Mouse (Mus musculus): ENCODE measurements at regions not wholly inside any gene's neighbourhood (a gene's known extent, or its start where the extent isn't known, plus 50 kb on each side); places are given as distances from the start of the nearest gene placed in this dataset.

DNA sequence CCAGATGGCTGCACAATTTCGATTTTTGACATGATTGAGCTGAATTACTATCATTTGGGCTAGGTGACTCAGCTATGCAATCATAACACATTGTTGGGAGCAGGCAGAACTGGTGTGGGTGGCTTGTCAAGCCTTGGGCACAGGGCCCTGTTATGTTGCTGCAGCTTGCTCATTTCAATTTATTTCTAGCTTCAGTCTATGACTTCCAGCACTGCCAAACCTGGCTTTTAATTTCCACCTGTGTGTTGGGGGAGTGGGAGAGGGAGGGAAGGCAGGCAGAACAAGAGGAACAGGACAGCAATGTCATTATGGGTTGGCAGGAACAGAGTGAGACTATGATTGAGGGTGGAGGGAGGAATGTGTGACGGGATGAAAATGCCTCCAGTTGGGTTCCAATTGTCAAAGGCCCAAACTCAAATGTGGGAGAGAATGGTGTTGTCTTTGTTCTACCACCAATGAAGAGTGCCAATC is 102.0 kb upstream of the Agbl1 start:
- intact Hi-C loops (cut with DNase I): no loop called here
- no peak for DNase-seq

DNA sequence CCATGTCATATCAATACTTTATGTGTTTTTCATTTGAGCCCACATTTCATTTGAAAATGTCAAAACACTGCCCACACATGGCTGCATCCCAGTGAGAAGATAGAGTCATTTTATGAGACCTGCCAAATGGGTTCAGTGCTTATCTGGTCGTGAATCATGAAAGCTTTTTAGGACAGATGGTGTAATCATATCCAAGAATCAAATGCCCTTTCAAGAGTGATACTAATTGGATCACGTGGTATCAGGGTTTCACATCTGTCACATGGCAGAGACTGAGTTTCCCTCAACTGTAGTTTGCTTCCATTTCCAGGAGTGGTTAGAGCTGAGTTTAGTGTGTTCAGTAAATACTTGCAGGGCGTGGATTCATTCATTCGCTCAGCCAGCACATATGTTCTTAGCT is 87.2 kb upstream of the Agbl1 start:
- intact Hi-C loops (cut with DNase I): no loop called here
- DNase-seq: no peak

DNA sequence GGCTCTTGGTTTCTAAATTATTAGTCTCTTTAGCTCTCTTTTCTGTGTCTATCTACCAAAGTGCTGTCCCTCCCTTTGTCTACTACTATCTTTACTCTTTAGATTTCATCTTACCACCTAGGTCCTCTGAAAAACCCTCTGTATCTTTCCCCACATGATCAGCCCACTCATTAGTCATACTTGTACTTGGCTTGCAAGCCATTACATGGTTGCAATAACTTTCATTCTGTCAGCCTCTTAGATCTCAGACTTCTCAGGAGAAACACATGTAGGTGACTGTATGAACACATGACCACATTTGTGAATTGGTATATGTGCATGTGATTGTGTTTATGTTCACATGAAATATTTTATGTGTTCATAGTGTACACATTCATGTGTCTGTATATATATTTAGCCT is 83.3 kb upstream of the Agbl1 start:
- intact Hi-C loops (cut with DNase I): no loop called here
- DNase-seq: no peak

DNA sequence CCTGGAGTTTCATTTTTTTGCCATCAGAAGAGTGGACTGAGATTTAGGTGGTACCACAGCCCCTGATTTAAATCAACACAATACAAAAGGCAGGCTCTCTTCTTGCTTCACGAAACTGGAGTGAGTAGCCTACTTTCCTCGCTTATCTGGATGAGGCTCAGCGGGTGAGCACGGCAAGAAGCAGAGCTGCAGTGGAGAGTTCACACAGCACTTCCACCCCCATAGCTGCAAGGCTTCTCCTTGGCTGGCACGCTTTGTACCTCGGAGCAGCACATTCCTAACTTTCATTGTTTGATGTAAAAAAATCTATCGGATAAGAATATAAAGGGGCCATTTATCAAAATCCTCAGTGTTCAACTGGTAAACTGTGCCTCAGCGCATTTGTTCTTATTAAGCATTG is 72.8 kb upstream of the Agbl1 start:
- intact Hi-C loops (cut with DNase I): no loop called here
- no peak for DNase-seq

DNA sequence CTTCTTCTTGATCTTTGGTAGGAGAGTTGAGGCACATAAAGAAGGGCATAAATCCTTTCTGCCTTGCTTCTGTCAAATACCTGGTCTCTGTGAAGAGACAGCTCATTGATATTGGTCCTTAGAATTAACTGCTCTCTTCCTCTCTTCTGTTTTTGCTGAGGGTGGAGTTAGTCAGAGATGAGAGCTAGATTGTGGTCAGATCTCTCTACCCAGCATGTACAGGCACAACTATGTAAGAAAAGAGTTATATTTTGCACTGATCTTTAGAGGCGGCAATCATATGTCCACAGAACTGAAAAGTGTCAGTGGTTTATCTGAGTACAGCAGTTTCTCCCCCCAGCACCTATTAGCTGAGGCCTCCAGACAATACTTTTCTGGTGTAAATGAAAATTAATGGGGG is 65.5 kb upstream of the Agbl1 start:
- DNase-seq: no peak
- intact Hi-C loops (cut with DNase I): no loop called here

DNA sequence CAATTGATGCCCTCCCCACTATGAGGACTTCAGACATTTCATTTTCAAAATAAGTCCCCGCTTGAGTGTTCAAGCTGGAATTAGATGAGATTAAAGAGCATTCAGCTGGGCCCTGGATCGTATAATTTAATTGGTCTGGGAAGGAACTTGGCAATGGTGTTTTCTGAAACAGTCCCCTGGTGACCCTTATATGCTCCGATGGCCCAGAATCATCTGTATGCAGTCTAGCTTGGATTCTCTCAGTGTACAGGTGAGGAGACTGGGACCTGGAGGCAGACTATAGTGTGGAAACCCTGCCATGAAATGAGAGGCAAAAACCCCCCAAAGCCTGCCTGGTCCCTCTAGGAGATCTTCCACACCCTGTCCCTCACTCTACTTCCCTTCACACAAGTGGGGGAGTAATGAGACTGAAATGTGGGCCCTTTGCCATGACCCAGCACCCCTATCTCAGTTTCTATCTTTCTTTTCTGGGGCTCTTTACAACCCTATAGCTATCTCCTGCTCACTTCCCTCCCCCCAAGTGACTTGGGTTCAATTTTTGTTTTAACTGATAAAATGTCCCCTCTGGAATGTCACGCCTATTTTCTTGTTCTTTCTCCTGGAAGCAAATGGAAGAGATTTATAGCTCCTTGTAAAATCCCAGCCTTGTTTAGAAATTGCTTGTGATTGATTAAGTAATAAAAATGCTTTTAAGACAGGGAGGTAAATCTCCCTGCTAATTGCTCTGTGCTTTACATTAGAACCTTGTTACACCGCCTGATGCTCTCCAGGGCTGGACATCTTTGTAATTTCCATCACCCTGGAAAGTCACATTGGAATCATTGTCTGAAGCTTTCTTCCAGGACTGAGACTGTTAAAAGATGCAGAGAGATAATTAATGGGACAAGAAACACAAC is 64.7 kb upstream of the Agbl1 start:
- no peak for DNase-seq
- intact Hi-C loops (cut with DNase I): no loop called here

DNA sequence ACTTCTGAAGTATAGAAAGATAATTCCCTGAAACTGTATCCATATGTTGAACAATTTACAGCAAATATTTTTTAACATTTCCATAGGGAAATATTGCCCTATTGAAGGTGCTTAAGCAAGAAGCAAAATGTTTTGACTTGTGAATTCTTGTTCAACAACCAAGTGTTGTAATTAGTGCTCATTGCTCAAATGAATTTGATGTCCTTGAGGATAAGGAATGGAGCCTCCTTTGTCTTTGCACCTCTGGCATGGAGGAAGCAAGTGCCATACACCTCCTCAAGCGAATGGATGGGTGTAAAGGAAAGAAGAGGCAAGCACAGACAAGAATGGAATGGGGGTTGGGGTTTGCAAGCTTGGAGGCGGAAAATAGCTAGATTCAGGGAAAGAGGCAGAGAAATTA is 59.2 kb upstream of the Agbl1 start:
- DNase-seq: no peak
- intact Hi-C loops (cut with DNase I): no loop called here

DNA sequence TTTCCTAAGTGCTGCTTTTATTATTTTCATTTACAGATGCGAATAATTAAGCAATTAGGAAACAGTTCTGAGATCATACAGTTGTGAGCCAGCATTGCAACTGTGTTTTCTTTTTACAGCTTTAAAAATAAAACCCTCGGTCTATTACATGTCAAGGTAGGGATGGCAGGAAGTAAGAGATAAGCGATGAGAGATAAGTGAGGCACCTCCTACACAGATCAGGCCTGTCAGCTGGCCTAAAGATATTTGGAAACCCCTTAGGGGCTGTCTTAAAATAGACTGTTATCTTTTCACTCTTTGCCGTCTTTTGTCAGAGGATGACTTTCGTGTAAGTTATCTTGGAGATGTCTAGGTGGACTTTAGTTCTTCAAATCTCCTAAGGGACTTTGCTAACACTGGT is 53.5 kb upstream of the Agbl1 start:
- no peak for DNase-seq
- intact Hi-C loops (cut with DNase I): no loop called here

DNA sequence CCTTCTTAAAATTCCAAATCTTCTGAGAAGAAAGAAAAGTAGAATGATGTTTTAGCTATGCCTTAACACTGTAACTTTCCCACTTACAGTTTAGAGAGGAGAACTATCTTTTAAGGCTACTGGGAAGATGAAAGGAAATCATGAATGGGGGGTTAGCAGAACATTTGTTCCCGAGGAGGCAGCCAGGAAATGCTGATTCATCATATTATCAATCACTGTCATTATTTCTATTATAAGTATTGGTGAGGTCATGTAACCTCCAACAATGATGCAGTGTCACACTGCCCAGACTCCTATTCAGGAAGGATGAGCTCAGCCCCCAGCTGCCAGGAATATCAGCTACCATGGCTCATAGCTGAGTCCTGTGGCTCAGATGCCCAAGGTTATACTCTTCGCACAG is 52.3 kb upstream of the Agbl1 start:
- intact Hi-C loops (cut with DNase I): no loop called here
- no peak for DNase-seq
